Mouse (Mus musculus) CH12.LX (cell line): ENCODE data around the gene Arl2bp. TPM values are rescaled to one million over a fixed set of nuclear protein-coding genes. Genes with fewer than 3 reads are reported as not detected.

Experiments
- DNase-seq: peaks from one replicate; pipeline ENCODE4 v3.0.0-alpha.2; 2013; ENCODE audit errors: extremely low read depth
- H3K27ac ChIP-seq: 2 replicates; pipeline ENCODE4 v1.5.1; 2012; ENCODE audit warnings: low read depth, mild to moderate bottlenecking, control low read depth, moderate library complexity; ENCODE audit not compliant: insufficient read depth
- H3K27me3 ChIP-seq: replicated peaks from 2 replicates; pipeline ENCODE3; 2012; ENCODE audit warnings: inconsistent platforms
- H3K36me3 ChIP-seq, 2 experiments: replicated peaks in 1 of 2; 2 replicates each; pipeline versions ENCODE3 to v1.6.1; 2012; ENCODE audit warnings: inconsistent platforms in 1 of 2, low read length in 1 of 2, mild to moderate bottlenecking in 1 of 2, mixed read lengths in 1 of 2, moderate library complexity in 1 of 2; ENCODE audit not compliant: control insufficient read depth in 1 of 2, insufficient read depth in 1 of 2
- H3K4me1 ChIP-seq, 2 experiments: 2 replicates each; pipeline ENCODE4 v1.6.1; 2012; ENCODE audit warnings: inconsistent platforms in 1 of 2, moderate library complexity in 1 of 2; ENCODE audit not compliant: insufficient read depth in 2 of 2, control insufficient read depth in 1 of 2
- H3K4me2 ChIP-seq: 2 replicates; pipeline ENCODE4 v1.6.1; 2012; ENCODE audit warnings: low read depth, mild to moderate bottlenecking, control low read depth; ENCODE audit not compliant: poor library complexity, insufficient read depth, severe bottlenecking
- H3K4me3 ChIP-seq, 3 experiments: fragments of 150-350 bp in 1 of 3; sonication (generic) in 1 of 3; replicated peaks in 1 of 3; 2 replicates each; pipeline versions ENCODE3 to v1.5.1; 2011 to 2012; ENCODE audit warnings: low read depth in 2 of 3, low read length in 2 of 3, mild to moderate bottlenecking in 2 of 3, moderate library complexity in 2 of 3, control low read depth in 1 of 3, improper control_type of control experiment in 1 of 3, inconsistent platforms in 1 of 3, mixed read lengths in 1 of 3; ENCODE audit not compliant: poor library complexity in 1 of 3
- H3K79me2 ChIP-seq: replicated peaks from 2 replicates; pipeline ENCODE4 v1.6.1; 2012; ENCODE audit warnings: mild to moderate bottlenecking, moderate library complexity; ENCODE audit not compliant: control insufficient read depth, poor library complexity, insufficient read depth, severe bottlenecking; ENCODE audit errors: extremely low read depth
- H3K9ac ChIP-seq: 2 replicates; pipeline ENCODE4 v1.6.1; 2012; ENCODE audit warnings: low read depth, mild to moderate bottlenecking, control low read depth, moderate library complexity; ENCODE audit not compliant: insufficient read depth
- H3K9me3 ChIP-seq: replicated peaks from 2 replicates; pipeline ENCODE3; 2012; ENCODE audit warnings: low read length, inconsistent platforms, mixed read lengths
- BHLHE40 ChIP-seq: IDR thresholded peaks from 2 replicates; pipeline ENCODE4 v1.6.1; 2011; ENCODE audit warnings: mild to moderate bottlenecking, low read depth, low read length, improper control_type of control experiment
- CTCF ChIP-seq, 2 experiments: IDR thresholded peaks in 1 of 2; conservative IDR thresholded peaks in 1 of 2; 2 replicates each; pipeline ENCODE4 v1.5.1; 2011 to 2012; ENCODE audit warnings: low read depth in 2 of 2, low read length in 2 of 2, improper control_type of control experiment in 1 of 2, inconsistent platforms in 1 of 2, mild to moderate bottlenecking in 1 of 2, moderate library complexity in 1 of 2
- EP300 ChIP-seq: IDR thresholded peaks from 2 replicates; pipeline ENCODE4 v1.6.1; 2011; ENCODE audit warnings: low read length, improper control_type of control experiment
- ETS1 ChIP-seq: conservative IDR thresholded peaks from 2 replicates; pipeline ENCODE4 v1.6.1; 2012; ENCODE audit warnings: low read depth, mild to moderate bottlenecking, inconsistent platforms, low read length, improper control_type of control experiment, moderate library complexity
- GABPA ChIP-seq: IDR thresholded peaks from 2 replicates; pipeline ENCODE4 v1.6.1; 2012; ENCODE audit warnings: low read depth, low read length, improper control_type of control experiment, inconsistent platforms; ENCODE audit not compliant: insufficient replicate concordance
- IRF4 ChIP-seq: IDR thresholded peaks from 2 replicates; pipeline ENCODE4 v1.6.1; 2014; ENCODE audit warnings: low read depth, mild to moderate bottlenecking, inconsistent platforms, low read length, improper control_type of control experiment
- JUN ChIP-seq: IDR thresholded peaks from 2 replicates; pipeline ENCODE4 v1.6.1; 2011; ENCODE audit warnings: low read depth, mild to moderate bottlenecking, low read length, improper control_type of control experiment, moderate library complexity; ENCODE audit not compliant: insufficient read depth
- JUND ChIP-seq: conservative IDR thresholded peaks from 2 replicates; pipeline ENCODE4 v1.6.1; 2011; ENCODE audit warnings: low read depth, low read length, improper control_type of control experiment
- MAFK ChIP-seq: IDR thresholded peaks from 2 replicates; pipeline ENCODE4 v1.6.1; 2011; ENCODE audit warnings: low read length, improper control_type of control experiment; ENCODE audit not compliant: insufficient replicate concordance
- MAZ ChIP-seq: IDR thresholded peaks from 2 replicates; pipeline ENCODE4 v1.6.1; 2012; ENCODE audit warnings: low read depth, mild to moderate bottlenecking, inconsistent platforms, low read length, improper control_type of control experiment, moderate library complexity
- NRF1 ChIP-seq: IDR thresholded peaks from 2 replicates; pipeline ENCODE4 v1.6.1; 2014; ENCODE audit warnings: low read depth, mild to moderate bottlenecking, inconsistent platforms, low read length, improper control_type of control experiment, moderate library complexity
- TCF12 ChIP-seq: IDR thresholded peaks from 2 replicates; pipeline ENCODE4 v1.6.1; 2014; ENCODE audit warnings: low read depth, mild to moderate bottlenecking, inconsistent platforms, low read length, improper control_type of control experiment
- UBTF ChIP-seq: IDR thresholded peaks from 2 replicates; pipeline ENCODE4 v1.6.1; 2012; ENCODE audit warnings: low read depth, mild to moderate bottlenecking, inconsistent platforms, low read length, improper control_type of control experiment, moderate library complexity
- USF1 ChIP-seq: IDR thresholded peaks from 2 replicates; pipeline ENCODE4 v1.6.1; 2014; ENCODE audit warnings: low read depth, mild to moderate bottlenecking, inconsistent platforms, low read length, improper control_type of control experiment
- USF2 ChIP-seq: conservative IDR thresholded peaks from 2 replicates; pipeline ENCODE4 v1.6.1; 2011; ENCODE audit warnings: low read depth, low read length, improper control_type of control experiment
- ZC3H11A ChIP-seq: IDR thresholded peaks from 2 replicates; pipeline ENCODE4 v1.6.1; 2012; ENCODE audit warnings: low read depth, mild to moderate bottlenecking, inconsistent platforms, low read length, improper control_type of control experiment
- dilution Hi-C: fragments of 300-500 bp; cut with MboI; formaldehyde crosslinking; loops from 2 replicates; pipeline ENCODE4 v1.14.3; 2020; ENCODE audit warnings: low sequenced_read_pairs; ENCODE audit not compliant: extremely low pct_unique_long_range_greater_than_20kb, extremely low pct_ligation_motif_present
- in situ Hi-C: fragments of 300-500 bp; cut with MboI; formaldehyde crosslinking; loops from 3 replicates; pipeline ENCODE4 v1.14.3; 2019; ENCODE audit warnings: low sequenced_read_pairs, low pct_ligation_motif_present, low pct_unique_long_range_greater_than_20kb, mixed read lengths
- polyA plus RNA-seq: library from polyadenylated mRNA; unstranded; fragments of >175 nt; gene quantifications from 2 replicates; pipeline ENCODE4 v1.2.1, GENCODE M21; 2012; ENCODE audit warnings: low read depth; ENCODE audit not compliant: insufficient read length
- total RNA-seq, 2 experiments: library from RNA; depleted of rRNA; stranded (reverse); fragments of 300-350 nt in 1 of 2; fragments of >200 nt in 1 of 2; gene quantifications; 2 replicates each; pipeline ENCODE4 v1.2.3; 2012 to 2014

Gene Arl2bp
- total and polyA plus RNA-seq, 3 experiments = 24.8 to 107 (median 85.1) TPM

DNA sequence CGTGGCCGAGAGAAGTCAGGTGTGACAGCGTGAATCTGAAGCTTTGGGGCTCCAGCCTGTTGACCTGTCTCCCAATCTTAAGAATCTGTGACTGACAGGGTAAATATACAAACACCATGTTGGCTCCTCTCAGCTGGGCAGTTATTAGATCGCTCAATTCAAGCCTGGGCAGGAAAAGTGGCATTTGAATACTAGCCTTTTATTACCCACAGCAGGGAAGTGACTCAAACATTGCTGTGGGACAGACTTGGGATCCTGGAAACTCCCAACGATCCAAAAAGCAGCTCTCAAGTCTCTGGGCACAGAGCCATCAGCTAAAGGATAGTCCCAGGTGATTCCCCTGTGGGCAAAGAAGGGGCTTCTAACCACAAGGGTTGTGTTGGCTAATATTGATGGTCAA lies 48.2 kb downstream of the Arl2bp start:
- Histone ChIP-seq H3K4me2 (peak overlapping the region; percentile 46; the same call in 1 of the 2 replicates), H3K9me3 (no peaks in the 10 kb centered on the region), H3K27me3 (no peaks in the 10 kb centered on the region)
- TF ChIP-seq ETS1 = no peak; the same call in 1 of the 2 replicates
- peak; percentile 7; the same call in 1 of the 2 replicates for TF ChIP-seq IRF4
- TF ChIP-seq, all 38 proteins: peak for 1
- dilution Hi-C loops = no loop called here
- peak overlapping the region; percentile 38; the same call in 1 of the 2 replicates for H3K27ac ChIP-seq
- H3K36me3 ChIP-seq = no peaks in the 10 kb centered on the region
- H3K9ac ChIP-seq = no peak overlapping the region
- in situ Hi-C loops = no loop called here
- DNase-seq = no peak
- no peaks in the 10 kb centered on the region for H3K79me2 ChIP-seq
- peaks cover 19 to 47% of the 10 kb centered on the region in 2 experiments for H3K4me1 ChIP-seq
- H3K4me3 ChIP-seq = no peak overlapping the region

DNA sequence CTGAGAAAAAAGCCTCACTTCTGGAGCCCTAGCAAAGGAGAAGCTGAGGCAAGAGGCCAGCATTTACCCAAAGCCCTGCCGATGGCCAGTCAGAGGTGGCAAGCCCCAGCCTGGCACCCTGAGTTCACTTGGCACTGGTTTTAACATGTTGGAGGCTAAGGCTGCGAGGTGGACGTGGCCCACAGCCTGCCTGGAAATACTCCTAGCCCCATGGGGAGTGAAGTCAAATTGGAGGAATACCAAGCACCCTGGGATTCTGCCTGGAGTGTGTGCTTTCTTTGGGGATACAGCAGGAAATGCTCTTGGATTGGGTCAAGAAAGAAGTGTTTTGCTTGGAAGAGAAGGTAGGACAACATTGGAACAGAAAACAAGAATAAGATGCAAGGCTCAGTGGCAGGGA lies 49.5 kb downstream of the Arl2bp start:
- Histone ChIP-seq H3K27me3 (no peaks in the 10 kb centered on the region), H3K27ac (no peak overlapping the region), H3K4me2 (no peak overlapping the region), H3K36me3 (no peaks in the 10 kb centered on the region), H3K4me3 (no peak overlapping the region), H3K4me1 (peaks cover 11 to 36% of the 10 kb centered on the region in 2 experiments), H3K9me3 (no peaks in the 10 kb centered on the region), H3K9ac (no peak overlapping the region), H3K79me2 (no peaks in the 10 kb centered on the region)
- in situ Hi-C loops = no loop called here
- dilution Hi-C loops = no loop called here
- TF ChIP-seq CTCF (conservative IDR thresholded peaks at IDR 0.05 in 1 of 2, IDR thresholded peaks at IDR 0.05 in 1 of 2; ENCODE audit: low read depth in 2 of 2, low read length in 2 of 2) (no peak), MAZ (no peak), TCF12 (no peak), BHLHE40 (no peak), IRF4 (no peak), JUN (no peak), MAFK (no peak), JUND (no peak), NRF1 (no peak), EP300 (no peak), USF2 (no peak), ZC3H11A (no peak), USF1 (no peak), UBTF (no peak), GABPA (no peak)
- no peak for DNase-seq
